Mouse (Mus musculus) heart, adult 8-10 months (tissue): ENCODE data around the gene Tmem211. TPM values are rescaled to one million over a fixed set of nuclear protein-coding genes. Genes with fewer than 3 reads are reported as not detected.
A peak's percentile ranks its signal among the peaks of the same experiment; 100 is the strongest.

Source experiments
- DNase-seq: peaks from one replicate; pipeline ENCODE4 v3.0.0; 2022; ENCODE audit warnings: low spot score
- total RNA-seq, 4 experiments: library from RNA; stranded (reverse); gene quantifications; 2 replicates each; pipeline ENCODE4 v1.2.4; 2022

The Tmem211 gene
- total RNA-seq, result not detected

DNA sequence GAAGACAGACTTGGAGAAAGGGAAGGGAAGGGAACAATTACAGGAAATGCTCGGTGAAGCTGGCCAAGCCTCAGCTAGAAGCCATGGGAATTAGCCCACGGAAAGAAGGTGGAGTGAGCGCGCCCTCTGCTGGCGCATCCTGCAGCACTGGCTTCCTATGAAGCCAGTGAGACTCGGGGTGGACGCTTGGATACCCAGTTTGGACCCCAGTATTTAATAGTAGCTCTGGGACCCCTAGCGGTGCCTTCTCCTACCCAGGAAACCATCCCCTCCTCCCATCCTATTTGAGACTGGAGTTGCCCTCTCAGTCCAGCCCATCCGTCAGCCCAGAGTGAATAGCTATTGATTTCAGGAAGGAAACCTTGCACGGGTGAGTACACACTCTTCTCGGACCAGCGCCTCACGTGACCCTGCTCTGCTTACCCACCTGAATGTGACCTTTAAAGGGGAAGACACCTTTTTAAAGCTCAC lies at the start of gene Tmem211:
TSS of gene Tmem211 (plus strand) at position 278 of the 471 bp plus-strand sequence.
- DNase-seq, result peak; percentile 86

DNA sequence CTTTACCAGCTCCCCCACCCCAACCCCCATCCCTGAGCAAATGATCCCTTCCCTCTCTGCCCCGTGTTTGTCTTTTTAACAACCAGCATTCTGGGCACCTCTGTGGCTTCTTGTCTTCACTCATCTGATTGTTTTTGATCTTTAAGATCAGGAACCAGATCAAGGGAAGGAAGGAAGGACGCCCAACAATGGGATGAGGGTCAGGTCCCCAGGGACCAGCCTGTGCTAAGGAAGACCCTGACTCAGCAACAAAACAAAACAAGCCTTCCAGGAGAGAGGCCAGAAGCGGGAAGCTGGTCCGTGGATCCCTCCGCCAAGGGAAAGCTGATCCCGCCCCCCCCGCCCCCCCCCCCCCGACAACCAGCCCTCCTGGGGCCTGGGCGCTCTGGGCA lies 47.3 kb upstream of the Tmem211 start:
- DNase-seq, result no peak

DNA sequence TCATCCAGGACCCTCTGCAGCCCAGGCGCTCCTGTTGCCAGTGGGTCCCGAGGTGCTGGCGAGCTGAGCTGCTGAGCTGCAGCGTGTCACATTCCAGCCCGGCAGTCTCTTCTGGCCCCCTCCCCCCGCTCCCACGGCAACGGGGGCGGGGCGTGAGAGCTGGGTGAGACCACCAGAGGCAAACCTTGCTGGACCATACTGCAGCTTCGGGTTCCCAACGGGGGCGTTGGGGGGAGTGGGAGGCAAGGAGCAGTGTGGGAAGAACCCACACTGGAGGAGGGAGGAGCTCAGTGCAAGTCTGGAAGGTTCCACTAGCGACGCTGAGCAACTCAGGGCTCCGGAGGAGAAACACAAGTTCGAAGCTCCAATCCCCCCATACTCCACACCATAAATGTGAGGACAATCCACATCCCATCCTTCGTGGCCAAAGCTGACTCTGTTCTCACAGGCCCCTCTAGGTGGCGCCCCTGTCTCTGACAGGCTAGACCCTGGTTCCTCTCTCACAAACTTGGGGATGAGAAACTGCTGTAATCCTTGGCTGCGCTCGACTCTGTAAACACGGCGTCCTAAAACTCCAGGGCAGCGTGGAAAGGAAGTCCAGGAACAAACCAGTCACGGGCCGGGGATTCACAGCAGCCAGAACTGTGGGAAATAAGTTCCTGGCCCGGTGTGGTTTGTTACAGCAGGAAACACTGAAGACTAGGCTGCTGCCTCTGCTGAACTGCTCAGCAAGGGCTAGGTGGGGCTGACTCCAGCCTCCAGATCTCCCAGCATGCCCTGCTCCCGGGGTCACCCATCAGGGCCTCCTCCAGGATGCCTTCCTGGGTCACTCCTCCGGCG lies 46.6 kb upstream of the Tmem211 start:
- peak; percentile 94 for DNase-seq

- DNase-seq, result no peak
Observed at GRCm38 (mm10) chr5:113180755-113181154, 46.0 kb upstream of the Tmem211 start.

- no peak for DNase-seq
Observed at GRCm38 (mm10) chr5:113181441-113181840, 45.3 kb upstream of the Tmem211 start.

DNA sequence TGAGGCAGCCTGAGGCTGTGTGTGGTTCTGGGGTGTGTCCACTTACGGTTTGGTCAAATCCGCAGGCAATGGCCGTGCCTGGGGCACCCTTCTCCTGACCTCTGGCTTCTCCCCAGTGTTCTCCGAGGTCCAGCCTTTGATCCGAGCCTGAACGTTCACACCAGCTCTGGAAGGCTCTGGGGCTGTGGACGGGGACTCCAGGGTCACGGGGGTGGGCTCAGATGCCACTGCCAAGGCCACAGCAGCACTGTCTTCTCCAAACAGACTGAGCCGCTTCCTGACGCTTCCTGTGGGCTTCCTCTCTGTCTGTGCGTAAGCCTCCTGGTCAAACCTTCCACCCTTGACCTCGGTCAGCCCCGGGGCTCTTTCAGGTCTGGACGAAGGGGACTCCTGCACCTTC lies 36.2 kb upstream of the Tmem211 start:
- DNase-seq, result no peak

GRCm38 (mm10) chr5:113191901-113192300 lies 34.8 kb upstream of the Tmem211 start:
- DNase-seq, result no peak

DNA sequence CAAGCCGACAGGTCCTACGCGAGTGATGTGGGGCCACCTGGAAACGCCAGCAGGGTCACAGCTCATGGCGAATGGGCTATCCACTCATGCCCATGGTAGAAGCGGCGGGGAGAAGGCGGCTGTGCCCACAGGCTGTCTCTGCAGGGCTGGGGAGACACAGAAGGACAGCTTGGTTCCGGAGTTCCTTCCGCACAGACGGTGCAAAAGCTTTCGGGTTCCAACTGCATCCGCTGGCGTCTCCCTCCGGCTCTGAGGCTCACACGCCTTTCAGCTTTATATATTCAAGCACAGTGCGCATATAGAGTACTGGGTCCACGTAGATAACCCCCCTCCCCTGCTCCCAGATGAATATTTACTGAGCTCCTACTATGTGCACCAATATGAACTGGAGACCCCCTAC lies 32.9 kb upstream of the Tmem211 start:
- no peak for DNase-seq

- no peak for DNase-seq
Observed at GRCm38 (mm10) chr5:113195451-113195850, 31.3 kb upstream of the Tmem211 start.

GRCm38 (mm10) chr5:113195907-113196306 lies 30.8 kb upstream of the Tmem211 start:
- DNase-seq, result no peak

DNA sequence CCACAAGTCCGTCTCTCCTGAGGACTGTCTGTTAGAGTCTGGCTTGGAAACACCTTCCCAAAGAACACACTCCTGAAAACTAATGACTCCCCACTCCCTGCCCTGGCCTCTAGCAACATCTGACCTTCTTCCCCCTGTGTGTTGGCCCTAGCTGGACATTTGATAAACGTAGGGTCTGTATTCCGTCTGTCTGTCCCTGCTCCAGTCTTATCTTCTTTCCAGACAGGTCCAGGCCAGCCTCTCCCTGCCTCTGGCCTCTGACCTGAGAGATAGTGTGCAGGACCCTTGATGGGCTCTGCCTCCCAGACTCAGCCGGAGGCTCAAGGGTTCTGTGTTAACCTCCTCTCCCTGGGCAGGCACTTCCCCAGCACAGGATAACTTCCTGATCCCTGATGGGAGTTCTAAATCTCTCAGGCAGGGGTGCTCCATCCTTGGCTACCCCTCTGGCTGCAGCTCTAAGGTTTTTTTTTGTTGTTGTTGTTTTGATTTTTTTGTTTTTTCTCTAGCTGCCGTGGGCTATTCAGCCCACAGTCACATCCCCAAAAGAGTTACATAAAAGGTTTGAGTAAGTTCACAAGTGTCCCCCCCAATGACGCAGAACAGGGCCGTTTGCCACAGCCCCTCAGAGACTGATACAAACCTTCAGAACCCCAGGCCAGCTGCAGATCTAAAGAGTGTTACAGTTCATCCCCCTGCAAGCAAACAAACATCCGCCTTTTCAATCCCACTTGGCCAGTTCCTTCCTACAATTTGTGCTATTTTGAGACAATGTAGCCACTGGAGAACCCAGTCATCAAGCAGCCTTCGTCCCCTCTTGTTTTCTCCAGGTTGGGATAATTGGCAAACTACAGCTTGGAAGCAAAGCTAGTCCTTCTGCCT lies 29.6 kb upstream of the Tmem211 start:
- peak; percentile 71 for DNase-seq

GRCm38 (mm10) chr5:113199126-113199771 lies 27.5 kb upstream of the Tmem211 start:
- DNase-seq, result peak; percentile 74

DNA sequence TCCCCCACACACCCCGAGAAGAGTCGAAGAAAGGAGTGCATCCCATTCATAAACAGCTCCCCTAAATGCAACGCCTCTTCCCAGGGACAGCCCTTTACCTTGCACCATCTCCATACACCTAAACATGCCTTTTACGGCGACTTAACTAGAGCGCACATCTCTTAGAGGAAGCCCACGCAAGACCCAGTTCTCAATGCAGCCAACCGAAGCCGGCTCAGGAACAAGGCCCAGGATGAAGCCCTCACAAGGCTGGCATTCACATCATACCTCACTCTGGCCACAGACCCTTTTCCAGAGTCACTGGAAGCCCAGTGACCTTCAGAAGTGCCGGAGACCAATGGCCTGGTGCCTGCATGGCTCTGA lies 27.0 kb upstream of the Tmem211 start:
- DNase-seq, result no peak

- DNase-seq, result no peak
Observed at GRCm38 (mm10) chr5:113204193-113204592, 22.5 kb upstream of the Tmem211 start.

GRCm38 (mm10) chr5:113206670-113207352 lies 19.9 kb upstream of the Tmem211 start:
- no peak for DNase-seq

GRCm38 (mm10) chr5:113208048-113208447 lies 18.7 kb upstream of the Tmem211 start:
- DNase-seq, result peak; percentile 84

GRCm38 (mm10) chr5:113208622-113209400 lies 17.9 kb upstream of the Tmem211 start:
- peak; percentile 89 for DNase-seq

DNA sequence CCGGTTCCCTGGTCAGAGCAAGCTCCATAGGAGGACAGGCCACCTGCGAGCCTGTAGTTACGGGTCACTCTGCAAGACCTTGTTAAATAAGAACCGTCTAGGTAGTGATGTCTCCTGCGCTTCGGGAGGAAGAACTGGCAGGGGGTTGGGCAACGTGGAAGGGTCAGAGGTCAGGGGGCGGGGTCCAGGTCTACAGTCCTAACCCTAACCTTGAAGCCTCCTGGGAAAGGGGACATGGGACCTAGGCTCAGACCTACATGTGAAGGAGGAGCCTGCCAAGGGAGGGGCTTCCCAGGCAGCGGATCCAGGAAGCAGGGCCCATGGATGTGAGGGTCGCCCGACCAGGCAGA lies 17.3 kb upstream of the Tmem211 start:
- no peak for DNase-seq

DNA sequence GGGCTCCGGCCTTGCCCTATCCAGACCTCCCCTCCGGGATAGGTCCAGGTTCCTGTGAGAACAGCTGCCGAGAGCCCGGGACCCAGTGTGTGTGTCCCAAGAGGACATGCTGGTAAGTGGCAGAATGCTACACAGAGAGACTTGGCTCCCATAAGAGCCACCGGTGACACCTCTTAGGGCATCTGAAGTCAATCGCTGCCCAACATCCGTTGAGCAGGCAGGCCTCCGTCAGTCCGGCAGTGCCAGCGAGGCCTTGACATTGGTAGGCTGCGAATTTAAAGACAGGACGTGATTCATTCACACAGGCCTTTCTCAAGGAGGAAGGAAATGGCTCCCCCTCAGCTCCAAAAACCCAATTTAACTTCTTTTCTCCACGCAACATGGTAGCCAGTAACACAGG lies 16.8 kb upstream of the Tmem211 start:
- DNase-seq, result no peak

DNA sequence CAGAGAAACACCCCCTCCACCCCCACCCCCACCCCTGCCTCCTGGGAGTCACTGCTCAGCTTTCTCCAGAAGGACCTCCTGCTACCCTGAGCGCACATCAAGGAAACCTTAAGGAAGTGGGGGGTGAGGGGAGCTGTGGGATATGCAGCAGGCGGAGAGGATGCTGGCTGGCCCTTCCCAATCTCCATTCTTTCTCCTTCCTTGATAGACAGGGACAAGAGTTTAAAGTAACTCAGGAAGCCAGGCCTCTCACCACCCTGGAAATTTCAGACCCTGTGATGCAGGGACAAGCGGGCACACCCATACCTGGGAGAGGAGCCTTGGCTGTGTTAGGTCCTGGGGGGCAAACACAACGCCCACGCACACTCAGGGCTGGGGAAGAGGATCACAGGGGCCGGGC lies 16.4 kb upstream of the Tmem211 start:
- no peak for DNase-seq
